Mouse (Mus musculus): ENCODE results near the gene Znhit1.
A peak's percentile ranks its signal among the peaks of the same experiment; 100 is the strongest.

- TF ChIP-seq CTCF (IDR thresholded peaks at IDR 0.05; ENCODE audit: extremely low read depth, insufficient read depth, low read length) (peak; percentile 39; the same call in 1 of the 2 replicates), POLR2A (IDR thresholded peaks at IDR 0.05; ENCODE audit: extremely low read depth, insufficient read depth, low read length) (no peak)
Observed at GRCm38 (mm10) chr5:136935905-136936695, 51.7 kb downstream of the Znhit1 start.
